ENCODE assay signal across 18 mouse cellular contexts in genomic region chr7:121456716-121457115, GRCm38 (mm10).
"Had no signal": no experiment of that assay in that cellular context is flagged by ENCODE, and none has a peak within 500 bp of the region (broad histone marks: within the 10 kb centered on the region; RNA-seq: fewer than 3 reads in every experiment).

No protein-coding gene starts in this region.

- H3K9ac ChIP-seq: liver, embryonic 13.5 days; liver, embryonic 15.5 days; liver, postnatal 0 days; lung, embryonic 15.5 days; neural tube, embryonic 12.5 days; stomach, embryonic 15.5 days had no signal

- H3K4me3 ChIP-seq: liver, embryonic 13.5 days; liver, embryonic 15.5 days; lung, embryonic 15.5 days; megakaryocyte, embryonic 14.5 days; neural tube, embryonic 12.5 days; stomach, embryonic 15.5 days had no signal

- H3K4me2 ChIP-seq: liver, embryonic 11.5 days; liver, embryonic 13.5 days; liver, embryonic 15.5 days; lung, embryonic 15.5 days; neural tube, embryonic 12.5 days; stomach, embryonic 15.5 days had no signal

- H3K36me3 ChIP-seq: liver, embryonic 13.5 days; liver, embryonic 15.5 days; lung, embryonic 15.5 days; neural tube, embryonic 12.5 days; stomach, embryonic 15.5 days had no signal

- H3K27ac ChIP-seq: liver, embryonic 13.5 days; liver, embryonic 15.5 days; lung, embryonic 15.5 days; neural tube, embryonic 12.5 days; stomach, embryonic 15.5 days; stomach, postnatal 0 days had no signal

- H3K4me1 ChIP-seq: liver, embryonic 13.5 days; liver, embryonic 15.5 days; lung, embryonic 15.5 days; megakaryocyte, embryonic 14.5 days; neural tube, embryonic 12.5 days; stomach, embryonic 15.5 days had no signal

- H3K27me3 ChIP-seq: liver, embryonic 13.5 days; liver, embryonic 15.5 days; lung, embryonic 15.5 days; neural tube, embryonic 12.5 days; stomach, embryonic 15.5 days had no signal

- DNase-seq: liver, embryonic 13.5 days; liver, postnatal 0 days; lung, adult 2 months; lung, postnatal 4 days; midbrain, embryonic 14.5 days; right cerebral cortex, postnatal 14 days; thymus, adult 2 months; thymus, postnatal 25 days; thymus, postnatal 4 days had no signal

- H3K9me3 ChIP-seq: liver, embryonic 13.5 days; liver, embryonic 15.5 days; lung, embryonic 15.5 days; neural tube, embryonic 12.5 days; stomach, embryonic 15.5 days had no signal

- ATAC-seq: liver, postnatal 0 days; lung, postnatal 0 days; midbrain, embryonic 16.5 days had no signal
